Mouse (Mus musculus): ENCODE measurements around the gene Hrnr. TPM values are rescaled to one million over a fixed set of nuclear protein-coding genes. Genes with fewer than 3 reads are reported as not detected.

Hrnr gene
- total and polyA plus RNA-seq, 2 experiments: not detected

DNA sequence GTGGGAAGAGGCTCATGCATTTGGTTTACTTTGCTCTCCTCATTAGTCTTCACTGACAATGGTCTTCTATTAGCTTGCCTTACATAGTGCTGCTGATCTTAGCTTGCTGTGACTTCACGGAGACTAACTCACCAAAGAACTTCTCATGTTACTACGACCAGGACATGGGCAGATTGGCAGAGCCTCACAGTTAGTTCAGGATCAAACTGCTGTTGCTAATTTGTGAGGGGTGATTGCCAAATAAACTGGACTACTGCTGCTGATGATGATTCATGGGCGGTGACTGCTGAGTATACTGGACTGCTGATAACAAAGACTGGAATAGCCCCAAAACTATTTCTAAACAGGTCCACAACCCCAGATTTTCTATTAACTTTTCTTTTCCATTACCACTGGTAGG, 8.2 kb upstream of the Hrnr start:
- H3K27ac ChIP-seq (replicated peaks; ENCODE audit: insufficient read depth, low read depth, low read length): no peak overlapping the region
- H3K36me3 ChIP-seq (ENCODE audit: control insufficient read depth, insufficient read depth, low read length): no peaks in the 10 kb centered on the region
- no peak overlapping the region for H3K9ac ChIP-seq (ENCODE audit: low read depth, low read length)
- H3K27me3 ChIP-seq (ENCODE audit: control insufficient read depth, insufficient read depth, low read length): no peaks in the 10 kb centered on the region
- no peak overlapping the region for H3K4me3 ChIP-seq (ENCODE audit: insufficient read depth, low read depth, low read length)
- no peaks in the 10 kb centered on the region for H3K79me2 ChIP-seq (ENCODE audit: control insufficient read depth, insufficient read depth, low read length)
- DNase-seq (ENCODE audit: extremely low read depth, low read depth, low spot score): no peak
- no peak for TF ChIP-seq POLR2A (IDR thresholded peaks at IDR 0.05; ENCODE audit: extremely low read depth, insufficient read depth, low read length)
- TF ChIP-seq CTCF (IDR thresholded peaks at IDR 0.05; ENCODE audit: low read depth, low read length): no peak
- H3K4me1 ChIP-seq (ENCODE audit: control insufficient read depth, insufficient read depth, low read length): no peaks in the 10 kb centered on the region
- 65% methylated on average over 3 of the region's 3 CpGs for WGBS

DNA sequence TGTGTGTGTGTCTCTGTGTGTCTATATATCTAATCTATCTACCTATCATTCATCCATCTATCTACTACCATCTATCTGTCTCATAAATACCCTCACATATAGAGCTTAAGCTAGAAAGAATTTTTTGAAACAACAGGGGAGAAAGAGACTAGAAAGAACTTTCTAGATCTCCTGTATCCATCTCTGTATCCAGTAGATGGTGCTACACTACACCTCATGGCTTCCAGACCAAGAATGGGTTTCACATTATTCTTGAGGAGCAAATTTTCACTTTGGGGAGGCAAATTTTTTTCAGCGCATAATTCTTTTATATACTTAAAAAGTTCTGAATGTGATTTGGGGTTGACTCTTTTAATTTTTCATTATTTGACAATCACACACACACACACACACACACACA, 5.2 kb upstream of the Hrnr start:
- H3K27me3 ChIP-seq (ENCODE audit: control insufficient read depth, insufficient read depth, low read length): no peaks in the 10 kb centered on the region
- WGBS: 87% methylated on average over 1 of the region's 1 CpGs

DNA sequence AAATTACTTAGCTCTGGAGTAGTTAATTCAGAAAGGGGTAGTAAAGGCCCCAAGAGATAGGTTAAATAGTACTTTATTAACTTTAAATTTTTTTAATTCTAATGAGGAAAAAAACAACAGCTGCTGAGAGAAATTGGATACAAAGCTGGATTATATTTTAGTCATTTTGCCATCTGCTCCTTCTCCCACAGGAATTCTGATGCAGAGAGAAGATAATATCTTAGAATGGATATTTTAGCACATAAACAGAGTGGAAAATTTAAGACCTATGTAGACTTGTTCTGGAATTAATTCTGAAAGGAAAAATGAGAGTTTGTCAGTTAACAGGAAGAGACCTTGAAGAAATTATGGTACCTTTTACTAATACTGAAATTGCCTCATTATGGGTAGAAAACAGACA, 18.2 kb downstream of the Hrnr start:
- Histone ChIP-seq H3K36me3 (ENCODE audit: control insufficient read depth, insufficient read depth, low read length) (no peaks in the 10 kb centered on the region), H3K79me2 (ENCODE audit: control insufficient read depth, insufficient read depth, low read length) (no peaks in the 10 kb centered on the region), H3K4me3 (ENCODE audit: insufficient read depth, low read depth, low read length) (no peak overlapping the region), H3K4me1 (ENCODE audit: control insufficient read depth, insufficient read depth, low read length) (no peaks in the 10 kb centered on the region), H3K27ac (replicated peaks; ENCODE audit: insufficient read depth, low read depth, low read length) (no peak overlapping the region), H3K9ac (ENCODE audit: low read depth, low read length) (no peak overlapping the region), H3K27me3 (ENCODE audit: control insufficient read depth, insufficient read depth, low read length) (no peaks in the 10 kb centered on the region)
- no peak for DNase-seq (ENCODE audit: extremely low read depth, low read depth, low spot score)
- TF ChIP-seq POLR2A (IDR thresholded peaks at IDR 0.05; ENCODE audit: extremely low read depth, insufficient read depth, low read length): no peak
- no peak for TF ChIP-seq CTCF (IDR thresholded peaks at IDR 0.05; ENCODE audit: low read depth, low read length)

More for the DNA sequence above, 5.2 kb upstream of the Hrnr start:
- no peak overlapping the region for H3K4me3 ChIP-seq (ENCODE audit: insufficient read depth, low read depth, low read length)
- no peak for TF ChIP-seq POLR2A (IDR thresholded peaks at IDR 0.05; ENCODE audit: extremely low read depth, insufficient read depth, low read length)
- TF ChIP-seq CTCF (IDR thresholded peaks at IDR 0.05; ENCODE audit: low read depth, low read length): no peak
- no peaks in the 10 kb centered on the region for H3K36me3 ChIP-seq (ENCODE audit: control insufficient read depth, insufficient read depth, low read length)
- no peak overlapping the region for H3K9ac ChIP-seq (ENCODE audit: low read depth, low read length)
- H3K4me1 ChIP-seq (ENCODE audit: control insufficient read depth, insufficient read depth, low read length): no peaks in the 10 kb centered on the region
- H3K79me2 ChIP-seq (ENCODE audit: control insufficient read depth, insufficient read depth, low read length): no peaks in the 10 kb centered on the region
- H3K27ac ChIP-seq (replicated peaks; ENCODE audit: insufficient read depth, low read depth, low read length): no peak overlapping the region
- no peak for DNase-seq (ENCODE audit: extremely low read depth, low read depth, low spot score)

DNA sequence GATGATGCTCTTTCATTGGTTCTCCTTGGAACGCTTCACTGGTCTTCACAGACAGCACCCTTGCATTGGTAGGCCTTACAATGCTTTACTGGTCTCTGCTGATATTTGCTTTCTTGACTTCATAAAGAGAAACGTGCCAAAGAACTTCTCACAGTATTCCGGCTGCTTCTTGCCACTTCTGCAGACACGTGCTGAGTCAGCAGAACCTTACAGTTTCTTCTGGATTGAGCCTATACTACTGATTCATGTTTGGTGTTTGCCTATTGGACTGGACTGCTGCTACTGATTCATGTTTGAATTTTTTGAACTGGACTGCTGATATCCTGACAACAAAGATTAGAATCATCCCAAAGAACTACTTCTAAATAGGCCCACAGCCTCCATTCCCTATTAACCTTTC, 20.5 kb downstream of the Hrnr start:
- Histone ChIP-seq H3K36me3 (ENCODE audit: control insufficient read depth, insufficient read depth, low read length) (no peaks in the 10 kb centered on the region), H3K4me3 (ENCODE audit: insufficient read depth, low read depth, low read length) (no peak overlapping the region), H3K9ac (ENCODE audit: low read depth, low read length) (no peak overlapping the region), H3K79me2 (ENCODE audit: control insufficient read depth, insufficient read depth, low read length) (no peaks in the 10 kb centered on the region), H3K27ac (replicated peaks; ENCODE audit: insufficient read depth, low read depth, low read length) (no peak overlapping the region), H3K4me1 (ENCODE audit: control insufficient read depth, insufficient read depth, low read length) (no peaks in the 10 kb centered on the region), H3K27me3 (ENCODE audit: control insufficient read depth, insufficient read depth, low read length) (no peaks in the 10 kb centered on the region)
- no peak for DNase-seq (ENCODE audit: extremely low read depth, low read depth, low spot score)
- no peak for TF ChIP-seq POLR2A (IDR thresholded peaks at IDR 0.05; ENCODE audit: extremely low read depth, insufficient read depth, low read length)
- no peak for TF ChIP-seq CTCF (IDR thresholded peaks at IDR 0.05; ENCODE audit: low read depth, low read length)
- 80% methylated on average over 4 of the region's 4 CpGs for WGBS

DNA sequence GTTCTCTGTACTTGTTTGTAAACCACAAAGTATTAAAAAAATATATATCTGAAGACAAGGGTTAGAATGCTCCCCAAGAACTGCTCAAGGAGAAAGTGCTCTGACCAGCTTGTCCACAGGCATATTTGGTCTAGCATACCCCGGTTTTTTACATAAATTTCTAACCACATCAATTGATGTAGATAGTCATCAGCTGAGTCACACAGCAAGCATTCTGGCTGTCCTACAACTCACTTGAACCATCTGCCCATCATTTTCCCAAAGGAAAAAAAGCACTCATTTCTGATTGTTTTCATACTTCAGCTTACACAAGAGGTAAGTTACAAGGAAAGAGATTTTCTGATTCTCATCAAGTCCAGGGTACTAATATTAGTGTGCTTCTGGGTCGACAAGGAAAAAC, 27.3 kb downstream of the Hrnr start:
- Histone ChIP-seq H3K27me3 (ENCODE audit: control insufficient read depth, insufficient read depth, low read length) (no peaks in the 10 kb centered on the region), H3K4me1 (ENCODE audit: control insufficient read depth, insufficient read depth, low read length) (no peaks in the 10 kb centered on the region), H3K27ac (replicated peaks; ENCODE audit: insufficient read depth, low read depth, low read length) (no peak overlapping the region), H3K79me2 (ENCODE audit: control insufficient read depth, insufficient read depth, low read length) (no peaks in the 10 kb centered on the region), H3K9ac (ENCODE audit: low read depth, low read length) (no peak overlapping the region), H3K36me3 (ENCODE audit: control insufficient read depth, insufficient read depth, low read length) (no peaks in the 10 kb centered on the region), H3K4me3 (ENCODE audit: insufficient read depth, low read depth, low read length) (no peak overlapping the region)
- DNase-seq (ENCODE audit: extremely low read depth, low read depth, low spot score): no peak
- TF ChIP-seq CTCF (IDR thresholded peaks at IDR 0.05; ENCODE audit: low read depth, low read length): no peak
- no peak for TF ChIP-seq POLR2A (IDR thresholded peaks at IDR 0.05; ENCODE audit: extremely low read depth, insufficient read depth, low read length)
- WGBS: 69% methylated on average over 2 of the region's 2 CpGs

DNA sequence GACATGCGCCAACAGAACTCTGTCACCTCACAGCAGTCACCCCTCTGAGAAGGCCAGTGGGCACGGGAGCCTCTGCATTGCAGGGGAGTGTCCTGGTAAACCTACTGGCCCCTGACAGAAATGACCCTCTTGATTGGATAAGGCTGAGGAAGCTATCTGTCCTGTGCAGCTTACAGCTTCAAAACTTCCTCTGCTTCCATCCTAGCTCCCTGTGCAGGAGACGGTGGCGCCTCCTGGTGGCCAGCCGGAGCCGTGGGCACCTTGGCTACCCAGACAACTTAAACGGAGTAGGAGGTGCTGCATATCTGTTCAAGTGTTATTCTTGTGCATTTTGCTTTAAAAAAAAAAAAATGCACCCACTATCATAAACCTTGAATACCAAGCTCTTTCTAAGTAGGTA, 40.5 kb downstream of the Hrnr start:
- H3K79me2 ChIP-seq (ENCODE audit: control insufficient read depth, insufficient read depth, low read length): no peaks in the 10 kb centered on the region
- no peaks in the 10 kb centered on the region for H3K4me1 ChIP-seq (ENCODE audit: control insufficient read depth, insufficient read depth, low read length)
- TF ChIP-seq CTCF (IDR thresholded peaks at IDR 0.05; ENCODE audit: low read depth, low read length) (peak; percentile 75), POLR2A (IDR thresholded peaks at IDR 0.05; ENCODE audit: extremely low read depth, insufficient read depth, low read length) (no peak)
- H3K27ac ChIP-seq (replicated peaks; ENCODE audit: insufficient read depth, low read depth, low read length): no peak overlapping the region
- peak; percentile 14 for DNase-seq (ENCODE audit: extremely low read depth, low read depth, low spot score)
- no peaks in the 10 kb centered on the region for H3K27me3 ChIP-seq (ENCODE audit: control insufficient read depth, insufficient read depth, low read length)
- WGBS: 20% methylated on average over 7 of the region's 7 CpGs
- no peak overlapping the region for H3K9ac ChIP-seq (ENCODE audit: low read depth, low read length)
- no peak overlapping the region for H3K4me3 ChIP-seq (ENCODE audit: insufficient read depth, low read depth, low read length)
- no peaks in the 10 kb centered on the region for H3K36me3 ChIP-seq (ENCODE audit: control insufficient read depth, insufficient read depth, low read length)
